Mouse (Mus musculus) frontal cortex, postnatal 10 days (tissue): Measurements from ENCODE around the gene Tet3.

Experiments
- DNase-seq, 2 experiments: peaks; one replicate each; pipeline ENCODE4 v3.0.0; 2022; ENCODE audit warnings: low spot score in 2 of 2, mixed read lengths in 1 of 2

Gene Tet3

DNA sequence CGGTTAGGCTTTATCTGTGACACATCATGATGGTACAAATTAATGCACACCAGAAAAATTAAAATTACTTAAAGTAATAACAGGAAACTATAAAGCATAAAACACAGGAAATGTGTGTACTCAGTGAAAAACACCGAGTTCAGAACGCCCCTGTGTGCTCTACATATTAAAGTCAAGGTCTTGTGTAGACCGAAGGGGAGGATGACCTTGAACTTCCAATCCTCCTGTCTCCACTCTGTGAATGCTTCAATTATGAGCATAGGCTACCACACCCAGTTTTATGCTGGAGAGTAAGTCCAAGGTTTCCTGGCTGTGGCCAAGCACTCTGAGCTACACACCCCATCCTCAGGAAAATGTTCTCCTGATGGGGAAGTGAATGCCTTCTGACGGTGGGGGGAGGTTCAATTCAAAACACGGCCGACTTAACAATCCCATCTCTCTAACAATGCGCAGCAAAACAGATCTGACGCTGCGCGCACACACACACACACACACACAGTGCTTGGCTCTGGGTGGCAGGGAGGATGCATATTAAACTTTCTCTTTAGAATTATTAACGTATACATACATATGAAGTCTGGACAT, 43.4 kb downstream of the Tet3 start:
- DNase-seq = no peak

DNA sequence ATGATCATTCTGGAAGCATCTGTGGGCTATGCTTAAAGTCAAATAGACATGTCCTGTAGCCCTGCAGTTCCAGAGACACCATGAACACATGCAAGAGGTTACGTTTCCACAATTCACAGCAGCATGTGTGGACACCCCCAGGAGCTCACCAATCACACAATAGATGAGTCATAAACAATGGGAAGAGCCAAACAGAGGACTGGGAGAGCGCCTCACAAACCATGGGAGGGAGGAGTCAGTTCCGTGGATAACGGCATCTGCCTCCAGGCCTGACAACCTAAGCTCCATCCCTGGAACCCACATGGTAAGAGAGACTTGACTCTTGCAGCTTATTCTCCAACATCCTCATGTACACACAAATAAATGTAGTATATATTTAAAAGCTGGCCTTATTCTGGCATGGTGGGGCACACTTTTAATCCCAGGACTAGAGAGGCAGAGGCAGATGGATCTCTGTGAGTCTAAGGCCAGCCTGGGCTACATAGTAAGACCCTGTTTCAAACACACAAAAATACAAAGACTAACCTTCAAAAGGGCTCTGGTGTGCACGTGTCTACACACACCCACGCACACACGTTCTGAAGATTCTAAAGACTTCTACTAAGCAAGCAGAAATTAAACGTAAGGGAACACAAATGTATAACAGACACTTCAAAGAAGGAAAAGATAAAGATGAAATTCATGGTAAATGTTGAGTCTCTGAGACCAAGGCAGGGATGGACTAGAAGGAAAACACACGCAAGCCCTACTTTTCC, 44.1 kb downstream of the Tet3 start:
- no peak for DNase-seq

GRCm38 (mm10) chr6:83413686-83414085, 45.2 kb downstream of the Tet3 start:
- DNase-seq = no peak

GRCm38 (mm10) chr6:83412854-83413401, 46.0 kb downstream of the Tet3 start:
- no peak for DNase-seq

GRCm38 (mm10) chr6:83412362-83412853, 46.5 kb downstream of the Tet3 start:
- DNase-seq = no peak

GRCm38 (mm10) chr6:83411635-83412361, 47.1 kb downstream of the Tet3 start:
- DNase-seq = no peak

DNA sequence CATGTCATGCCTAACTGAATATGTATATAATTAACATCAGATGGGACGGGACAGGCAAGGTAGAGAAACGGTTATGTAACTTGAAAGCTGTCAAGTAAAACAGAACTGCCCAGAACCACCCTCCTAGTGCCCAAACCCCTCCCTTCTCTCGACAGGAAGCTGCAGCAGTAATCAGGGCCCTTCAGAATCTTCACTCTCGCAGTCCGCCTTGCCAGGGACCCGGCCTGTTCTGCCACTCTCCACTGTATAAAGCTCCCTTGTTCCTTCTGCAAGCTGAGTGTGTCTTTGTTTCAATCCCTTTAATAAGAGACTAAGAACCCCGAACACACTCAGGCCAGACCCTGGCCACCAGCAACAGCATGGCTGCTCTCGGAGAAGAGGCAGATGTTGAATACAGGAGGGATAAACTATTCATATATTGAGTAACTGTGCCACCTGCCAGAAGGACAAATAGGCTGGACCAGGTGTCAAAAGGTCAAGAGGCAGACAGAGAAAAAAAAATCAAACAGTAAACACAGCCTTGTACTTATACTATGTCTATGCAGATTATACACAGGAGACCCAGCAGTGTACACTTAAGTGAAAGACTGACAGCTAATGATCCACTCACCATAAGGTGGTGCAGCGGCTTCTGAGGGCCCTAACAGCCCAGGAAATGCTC, 48.7 kb downstream of the Tet3 start:
- DNase-seq = no peak

GRCm38 (mm10) chr6:83408510-83408909, 50.4 kb downstream of the Tet3 start:
- DNase-seq = no peak

DNA sequence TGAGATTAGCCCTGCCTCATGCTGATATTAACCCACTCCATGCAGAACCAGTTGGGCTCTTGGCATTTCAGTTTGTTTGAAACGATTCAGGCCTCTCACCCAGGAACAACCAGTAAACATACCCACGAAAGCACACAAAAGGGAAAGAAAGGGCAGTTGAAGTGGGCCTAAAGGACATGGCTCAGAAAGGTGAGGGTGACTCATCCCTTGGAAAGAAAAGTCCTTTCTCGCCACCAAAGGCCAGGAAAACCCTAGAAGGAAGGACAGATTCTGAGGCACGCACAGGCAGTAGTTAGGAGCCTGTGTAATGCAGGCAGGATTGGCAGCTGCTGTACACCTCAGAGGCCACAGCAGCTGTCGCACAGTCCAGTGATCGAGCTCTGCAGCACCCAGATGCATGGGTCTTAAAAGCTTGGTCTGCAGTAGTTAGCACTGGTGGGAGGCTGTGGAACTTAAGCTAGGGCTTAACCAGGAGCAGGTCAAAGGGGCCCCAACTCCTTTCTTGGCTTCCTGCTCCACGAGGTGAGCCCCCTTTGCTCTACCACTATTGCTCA, 53.3 kb downstream of the Tet3 start:
- no peak for DNase-seq

GRCm38 (mm10) chr6:83404571-83404970, 54.3 kb downstream of the Tet3 start:
- no peak for DNase-seq

GRCm38 (mm10) chr6:83403481-83403880, 55.4 kb downstream of the Tet3 start:
- DNase-seq = no peak

DNA sequence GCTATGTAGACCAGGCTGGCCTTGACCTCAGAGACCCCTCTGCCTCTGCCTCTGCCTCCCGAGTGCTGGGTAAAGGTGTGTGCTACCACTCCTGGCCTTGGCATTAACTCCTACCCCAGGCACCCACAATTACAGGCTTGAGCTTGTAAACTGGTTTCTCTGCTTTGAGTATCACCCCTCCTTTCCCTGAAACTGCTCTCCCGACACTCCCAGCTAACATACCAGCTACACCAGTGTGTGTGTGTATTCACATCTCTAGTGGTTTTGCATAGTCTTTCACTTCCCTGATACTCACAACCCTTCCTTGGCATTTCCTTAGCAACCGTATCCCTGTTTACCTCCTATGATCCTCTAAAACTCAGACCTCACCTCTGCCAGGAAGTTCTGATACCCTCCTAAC, 59.1 kb downstream of the Tet3 start:
- no peak for DNase-seq

- no peak for DNase-seq
These were observed 61.2 kb downstream of the Tet3 start for GRCm38 (mm10) chr6:83397728-83398127.

GRCm38 (mm10) chr6:83396711-83397110, 62.2 kb downstream of the Tet3 start:
- DNase-seq = no peak

DNA sequence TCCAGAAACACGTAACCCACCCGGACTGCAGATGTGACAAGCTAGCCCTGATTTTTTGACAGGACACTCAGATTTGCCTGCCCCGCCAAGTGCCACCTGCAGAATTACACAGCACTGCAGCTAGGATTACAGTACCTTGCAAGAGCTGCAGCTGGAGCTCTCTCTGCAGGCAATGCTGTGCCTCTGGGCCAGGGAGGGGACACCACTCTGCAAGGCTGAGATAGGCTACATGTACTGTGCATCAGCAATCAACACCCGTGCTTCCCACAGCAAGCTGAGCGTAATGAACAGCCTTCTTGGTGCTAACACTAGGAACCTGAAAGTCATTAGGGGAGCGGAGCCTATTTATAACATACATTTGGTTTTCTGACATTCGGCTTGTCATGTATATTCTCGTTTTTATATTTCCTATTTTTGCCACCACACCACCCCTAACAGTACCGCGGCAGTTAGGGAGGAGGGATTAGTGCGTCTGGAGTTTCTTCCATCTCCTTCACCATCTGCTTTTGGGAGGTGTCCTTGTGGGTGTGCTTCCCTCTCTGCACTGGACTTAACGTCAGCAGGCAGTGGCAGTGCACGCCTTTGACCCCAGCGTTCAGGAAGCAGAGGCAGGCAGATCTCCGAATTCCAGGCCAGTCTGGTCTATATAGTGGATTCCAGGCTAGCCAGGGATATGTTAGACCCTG, 63.2 kb downstream of the Tet3 start:
- DNase-seq = no peak

GRCm38 (mm10) chr6:83394122-83394521, 64.8 kb downstream of the Tet3 start:
- no peak for DNase-seq

DNA sequence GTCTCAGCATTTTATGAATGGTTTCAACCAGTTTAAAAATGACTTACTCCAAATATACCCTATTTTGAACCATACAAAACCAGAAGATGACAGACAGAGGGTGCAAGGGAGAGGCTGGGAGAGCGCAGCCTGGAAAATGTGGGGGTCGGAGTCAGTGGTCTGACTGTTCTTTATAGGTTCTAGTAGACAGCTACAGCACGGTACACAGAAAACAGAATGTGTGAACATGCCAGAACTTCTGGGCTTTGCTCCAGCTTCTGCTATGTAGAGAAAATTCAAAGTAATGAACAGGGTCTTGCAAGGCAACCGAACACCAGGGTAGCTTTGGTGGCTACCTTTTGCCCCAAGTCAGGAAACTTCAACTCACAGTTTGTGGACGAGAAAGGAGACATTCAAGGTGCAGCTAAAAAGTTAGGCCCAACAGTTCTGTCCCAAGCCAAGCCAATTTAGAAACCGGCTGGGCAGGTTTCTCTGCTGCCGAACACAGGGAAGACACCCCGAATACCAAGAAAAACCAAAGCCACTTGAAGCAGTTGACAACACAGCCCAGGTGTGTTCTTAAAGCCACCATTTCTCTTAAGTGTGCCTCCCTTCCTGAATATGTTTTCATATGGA, 66.6 kb downstream of the Tet3 start:
- no peak for DNase-seq

DNA sequence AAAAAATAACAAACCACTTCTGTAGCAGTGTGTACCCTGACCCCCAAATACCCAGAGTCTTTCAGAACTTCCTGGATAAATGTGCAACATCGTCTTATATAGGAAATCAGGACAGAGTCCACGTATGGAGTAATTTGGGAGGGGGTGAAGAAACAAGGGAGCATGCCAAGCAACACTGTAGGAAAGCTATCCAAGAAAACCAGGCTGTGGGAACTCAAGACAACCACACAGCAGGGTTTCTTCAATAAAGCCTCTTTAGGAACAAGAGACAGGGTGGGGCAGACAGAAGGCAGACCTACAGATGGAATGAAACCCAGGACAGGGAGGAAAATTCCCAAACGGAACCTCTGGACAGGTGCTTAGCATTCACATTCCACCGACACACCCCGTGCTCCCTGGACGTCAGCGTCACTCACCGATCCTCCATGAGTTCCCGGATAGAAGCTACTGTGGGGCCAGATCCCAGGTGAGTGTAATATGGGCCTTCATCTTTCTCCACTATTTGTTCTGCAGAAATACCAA, 73.3 kb downstream of the Tet3 start:
- no peak for DNase-seq

DNA sequence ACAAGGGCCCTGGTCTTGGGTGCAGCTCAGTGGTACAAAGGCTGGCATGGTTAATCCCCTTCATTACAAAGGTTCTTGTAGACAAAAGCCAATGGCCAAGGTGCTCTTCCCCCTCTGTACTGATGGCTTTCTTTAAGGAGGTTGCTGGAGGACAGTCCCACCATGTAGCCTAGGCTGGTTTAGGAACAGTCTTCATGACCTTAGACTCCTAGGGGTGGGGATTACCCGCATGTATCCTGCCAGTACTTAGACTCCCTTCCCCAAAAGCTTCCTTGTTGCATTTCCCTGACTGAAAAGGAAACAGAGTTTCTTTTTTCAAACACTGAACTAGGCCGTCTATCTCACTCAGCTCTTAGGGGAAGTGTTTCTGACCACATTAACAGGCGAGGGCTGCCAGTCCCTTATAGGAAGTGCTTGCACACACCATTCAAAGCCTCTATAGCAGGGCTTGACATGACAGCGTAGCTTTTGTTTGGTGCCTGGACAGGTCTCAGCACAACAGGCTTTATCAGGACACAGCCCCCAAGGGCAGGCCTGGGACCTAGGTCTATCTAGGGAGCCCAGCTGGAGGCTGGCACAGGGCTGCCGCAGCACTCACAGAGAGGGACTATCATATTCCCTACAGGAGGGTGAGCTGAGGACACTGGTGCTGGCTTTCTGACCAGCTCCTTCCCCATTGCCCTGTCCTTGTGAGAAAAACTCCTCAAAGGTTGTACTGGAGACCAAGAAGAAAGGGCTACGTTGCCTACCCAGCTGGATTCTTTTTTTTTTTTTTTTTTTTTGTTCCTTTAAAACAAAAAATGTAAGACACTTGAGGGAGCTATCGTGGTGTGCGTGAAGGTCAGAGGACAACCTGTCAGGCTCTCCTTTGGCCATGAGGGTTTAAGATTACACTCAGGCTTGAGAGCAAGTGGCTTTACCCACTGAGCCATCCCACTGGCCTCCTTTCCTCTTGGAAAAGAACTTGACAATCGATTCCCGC, 77.1 kb downstream of the Tet3 start:
- no peak for DNase-seq
